Mouse (Mus musculus) fat pad, adult 2 months (tissue): ENCODE data around the gene Tmem138.

Experiments
- DNase-seq: peaks from one replicate; pipeline ENCODE4 v3.0.0-alpha.2; 2011; ENCODE audit warnings: low read depth, low spot score; ENCODE audit errors: extremely low read depth

Gene Tmem138

GRCm38 (mm10) chr19:10576690-10577561 lies at the start of gene Tmem138, which contains the start of gene Cyb561a3:
Gene Tmem138 (minus strand): TSS chr19:10577362.
Gene Cyb561a3 (plus strand): TSS chr19:10577172.
- DNase-seq: peak; percentile 61

GRCm38 (mm10) chr19:10608573-10609240 lies 31.5 kb upstream of the Tmem138 start:
- DNase-seq: no peak

GRCm38 (mm10) chr19:10605901-10606622 lies 28.9 kb upstream of the Tmem138 start:
- no peak for DNase-seq

GRCm38 (mm10) chr19:10605293-10605900 lies 28.2 kb upstream of the Tmem138 start, which contains the start of the genes Ddb1 and Tkfc:
Gene Ddb1 (plus strand): TSS chr19:10605327.
Gene Tkfc (minus strand): TSS chr19:10605654.
- DNase-seq: no peak

- no peak for DNase-seq
Measured at GRCm38 (mm10) chr19:10604534-10604933, 27.4 kb upstream of the Tmem138 start.

- peak; percentile 61 for DNase-seq
Measured at GRCm38 (mm10) chr19:10603660-10604523, 26.7 kb upstream of the Tmem138 start.

- DNase-seq: no peak
Measured at GRCm38 (mm10) chr19:10602787-10603186, 25.6 kb upstream of the Tmem138 start.

- no peak for DNase-seq
Measured at GRCm38 (mm10) chr19:10602247-10602769, 25.1 kb upstream of the Tmem138 start.

- DNase-seq: no peak
Measured at GRCm38 (mm10) chr19:10599648-10600047, 22.5 kb upstream of the Tmem138 start.

- DNase-seq: no peak
Measured at GRCm38 (mm10) chr19:10598188-10598587, 21.0 kb upstream of the Tmem138 start.

GRCm38 (mm10) chr19:10591659-10592377 lies 14.7 kb upstream of the Tmem138 start:
- DNase-seq: no peak

GRCm38 (mm10) chr19:10590301-10590700 lies 13.1 kb upstream of the Tmem138 start:
- no peak for DNase-seq

GRCm38 (mm10) chr19:10589127-10589857 lies 12.1 kb upstream of the Tmem138 start:
- no peak for DNase-seq

GRCm38 (mm10) chr19:10587231-10587630 lies 10.1 kb upstream of the Tmem138 start:
- DNase-seq: no peak

GRCm38 (mm10) chr19:10585112-10585511 lies 8.0 kb upstream of the Tmem138 start:
- no peak for DNase-seq

GRCm38 (mm10) chr19:10583550-10584146 lies 6.5 kb upstream of the Tmem138 start:
- no peak for DNase-seq

GRCm38 (mm10) chr19:10581984-10582383 lies 4.8 kb upstream of the Tmem138 start:
- DNase-seq: no peak

GRCm38 (mm10) chr19:10580761-10581160 lies 3.6 kb upstream of the Tmem138 start:
- DNase-seq: no peak
